ENCODE assay signal across 9 mouse cellular contexts in the genomic region with DNA sequence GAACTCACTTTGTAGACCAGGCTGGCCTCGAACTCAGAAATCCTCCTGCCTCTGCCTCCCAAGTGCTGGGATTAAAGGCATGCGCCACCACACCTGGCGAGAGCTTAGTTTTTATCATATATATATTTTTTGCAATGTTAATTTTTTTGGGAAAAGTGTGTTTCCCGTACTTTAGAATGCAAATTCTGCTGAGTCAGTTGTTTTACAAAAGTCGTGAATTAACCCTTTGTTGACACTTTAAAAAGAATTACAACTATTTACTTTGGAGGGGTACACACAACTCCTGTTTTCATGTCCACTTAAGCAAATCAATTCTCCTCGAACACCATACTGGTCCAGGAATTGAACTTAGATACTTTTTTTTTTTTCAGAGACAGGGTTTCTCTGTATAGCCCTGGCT. TPM values are rescaled to one million over a fixed set of nuclear protein-coding genes. Genes with fewer than 3 reads are reported as not detected.
DNase-seq lines count a peak whose midpoint lies in the region; ATAC-seq lines count a peak whose summit lies in the region.
"Had no signal": no experiment of that assay in that cellular context is flagged by ENCODE, and none has a peak within 500 bp of the region (broad histone marks: within the 10 kb centered on the region; RNA-seq: fewer than 3 reads in every experiment).

No protein-coding gene starts in this region.

- H3K27ac ChIP-seq in neural tube, embryonic 11.5 days (ENCODE audit: low read depth, low read length) = no peak overlapping the region
- H3K27ac ChIP-seq in forebrain, embryonic 13.5 days = 0 out of 2 replicates have a peak overlapping the region, but pooled peaks have one; percentile 78
- peak overlapping the region; percentile 99; the same call in 1 of the 2 replicates for H3K27ac ChIP-seq in liver, embryonic 12.5 days
- no peak overlapping the region for H3K27ac ChIP-seq in stomach, embryonic 16.5 days (ENCODE audit: low read length)

- no peak for DNase-seq in neural tube, embryonic 11.5 days (ENCODE audit: low spot score)
- DNase-seq in neural tube, embryonic 10.5 days (ENCODE audit: extremely low spot score, low spot score) = no peak
- no peak for DNase-seq in left cerebral cortex, adult 9 months (ENCODE audit: low spot score in 2 of 2)
- no peak for DNase-seq in kidney, postnatal 36 days
- no peak for DNase-seq in right cerebral cortex, adult 18-20 months
- DNase-seq: gastrocnemius, postnatal 25 days had no signal

- ATAC-seq in neural tube, embryonic 11.5 days (ENCODE audit: insufficient read depth, low FRiP score, low TSS enrichment) = no peak
- ATAC-seq in forebrain, embryonic 13.5 days = no peak
- ATAC-seq in liver, embryonic 12.5 days = no peak
- no peak for ATAC-seq in stomach, embryonic 16.5 days (ENCODE audit: insufficient read depth, low FRiP score)

- H3K9ac ChIP-seq in neural tube, embryonic 11.5 days (ENCODE audit: low read length) = peak overlapping the region; percentile 99; the same call in 1 of the 2 replicates
- H3K9ac ChIP-seq in forebrain, embryonic 13.5 days = peak overlapping the region; percentile 99
- H3K9ac ChIP-seq in liver, embryonic 12.5 days = peak overlapping the region; percentile 90; the same call in 1 of the 2 replicates
- H3K9ac ChIP-seq in stomach, embryonic 16.5 days (ENCODE audit: low read length) = peak overlapping the region; percentile 98; the same call in 1 of the 2 replicates

- H3K27me3 ChIP-seq in neural tube, embryonic 11.5 days (ENCODE audit: control insufficient read depth, insufficient read depth, low read length) = no peaks in the 10 kb centered on the region
- H3K27me3 ChIP-seq in forebrain, embryonic 13.5 days = no peaks in the 10 kb centered on the region
- H3K27me3 ChIP-seq in liver, embryonic 12.5 days (replicated peaks) = no peaks in the 10 kb centered on the region
- H3K27me3 ChIP-seq in stomach, embryonic 16.5 days (ENCODE audit: control insufficient read depth, insufficient read depth, low read length) = no peaks in the 10 kb centered on the region

- peak overlapping the region; percentile 87 for H3K4me3 ChIP-seq in neural tube, embryonic 11.5 days (ENCODE audit: low read depth, low read length)
- H3K4me3 ChIP-seq in forebrain, embryonic 13.5 days = peak overlapping the region; percentile 95
- peak overlapping the region; percentile 85 for H3K4me3 ChIP-seq in liver, embryonic 12.5 days
- H3K4me3 ChIP-seq in stomach, embryonic 16.5 days (replicated peaks; ENCODE audit: low read length) = peak overlapping the region; percentile 77

- no peaks in the 10 kb centered on the region for H3K9me3 ChIP-seq in neural tube, embryonic 11.5 days (ENCODE audit: control insufficient read depth, low read length)
- no peaks in the 10 kb centered on the region for H3K9me3 ChIP-seq in forebrain, embryonic 13.5 days (replicated peaks)
- H3K9me3 ChIP-seq in liver, embryonic 12.5 days (replicated peaks) = no peaks in the 10 kb centered on the region
- H3K9me3 ChIP-seq in stomach, embryonic 16.5 days (replicated peaks; ENCODE audit: control insufficient read depth, low read length) = no peaks in the 10 kb centered on the region

- H3K4me2 ChIP-seq in neural tube, embryonic 11.5 days (ENCODE audit: low read depth) = peak overlapping the region; percentile 53
- peak overlapping the region; percentile 67 for H3K4me2 ChIP-seq in forebrain, embryonic 13.5 days
- H3K4me2 ChIP-seq in liver, embryonic 12.5 days = peak overlapping the region; percentile 97
- peak overlapping the region; percentile 78 for H3K4me2 ChIP-seq in stomach, embryonic 16.5 days (ENCODE audit: low read depth, low read length)

- H3K36me3 ChIP-seq in neural tube, embryonic 11.5 days (ENCODE audit: control insufficient read depth, insufficient read depth, low read length) = peaks cover 2% of the 10 kb centered on the region; the same call in 1 of the 2 replicates
- peaks cover 36% of the 10 kb centered on the region for H3K36me3 ChIP-seq in forebrain, embryonic 13.5 days (ENCODE audit: poor library complexity, severe bottlenecking)
- peaks cover 41% of the 10 kb centered on the region for H3K36me3 ChIP-seq in liver, embryonic 12.5 days
- H3K36me3 ChIP-seq in stomach, embryonic 16.5 days (ENCODE audit: control insufficient read depth, insufficient read depth, low read length) = peaks cover 14% of the 10 kb centered on the region; the same call in 1 of the 2 replicates

- 68% methylated on average over 6 of the region's 6 CpGs for WGBS in neural tube, embryonic 11.5 days
- 66% methylated on average over 6 of the region's 6 CpGs for WGBS in forebrain, embryonic 13.5 days
- 26% methylated on average over 6 of the region's 6 CpGs for WGBS in liver, embryonic 12.5 days (ENCODE audit: insufficient replicate concordance)
- WGBS in stomach, embryonic 16.5 days = 46% methylated on average over 6 of the region's 6 CpGs

- H3K4me1 ChIP-seq in neural tube, embryonic 11.5 days (ENCODE audit: control insufficient read depth, insufficient read depth, low read length) = peaks cover 13% of the 10 kb centered on the region
- peaks cover 44% of the 10 kb centered on the region for H3K4me1 ChIP-seq in forebrain, embryonic 13.5 days
- peaks cover 43% of the 10 kb centered on the region for H3K4me1 ChIP-seq in liver, embryonic 12.5 days
- H3K4me1 ChIP-seq in stomach, embryonic 16.5 days (ENCODE audit: control insufficient read depth, insufficient read depth, low read length) = peaks cover 15% of the 10 kb centered on the region

RNA-seq across cellular contexts. Expression of a gene that starts 15.3 kb away (rescaled TPM):
- polyA plus RNA-seq in neural tube, embryonic 11.5 days (2014; fragmentation: Nextera tagmentation; extraction: Ambion mirVana) = 166 and 178 TPM in 2 replicates
- 206 and 217 TPM in 2 replicates for polyA plus RNA-seq in forebrain, embryonic 13.5 days (2015; fragmentation: Nextera tagmentation; extraction: Ambion mirVana)
- 65.2 and 68.1 TPM in 2 replicates for polyA plus RNA-seq in liver, embryonic 12.5 days (2016; fragmentation: Nextera tagmentation; extraction: Ambion mirVana)
- polyA plus RNA-seq in stomach, embryonic 16.5 days (2015; fragmentation: Nextera tagmentation; extraction: Ambion mirVana) = 102 and 104 TPM in 2 replicates

RNA-seq across cellular contexts. Expression of a gene that starts 15.4 kb away (rescaled TPM):
- polyA plus RNA-seq in neural tube, embryonic 11.5 days (2014; fragmentation: Nextera tagmentation; extraction: Ambion mirVana) = 157 and 167 TPM in 2 replicates
- polyA plus RNA-seq in forebrain, embryonic 13.5 days (2015; fragmentation: Nextera tagmentation; extraction: Ambion mirVana) = 181 and 186 TPM in 2 replicates
- polyA plus RNA-seq in liver, embryonic 12.5 days (2016; fragmentation: Nextera tagmentation; extraction: Ambion mirVana) = 69.2 and 71.6 TPM in 2 replicates
- polyA plus RNA-seq in stomach, embryonic 16.5 days (2015; fragmentation: Nextera tagmentation; extraction: Ambion mirVana) = 59.2 and 61.8 TPM in 2 replicates

Comparison
In these comparisons a context has a peak if more than half of its experiments do, and no peak if none do; other contexts are left out.
1. H3K27ac ChIP-seq: peak in forebrain, embryonic 13.5 days (single experiment) and liver, embryonic 12.5 days (single experiment); none in neural tube, embryonic 11.5 days (single experiment) and stomach, embryonic 16.5 days (single experiment).
2. Peak in every context shown above with its lines, with median percentiles within 50 percentile points of each other: H3K4me2 ChIP-seq, H3K4me3 ChIP-seq and H3K9ac ChIP-seq.